Mouse (Mus musculus) intestine, embryonic 15.5 days (tissue): ENCODE data around the gene Gm281. TPM values are rescaled to one million over a fixed set of nuclear protein-coding genes. Genes with fewer than 3 reads are reported as not detected.
"Not testable (repeated sequence)": the region's sequence is repeated elsewhere in the genome, so short reads cannot be mapped to it uniquely, and the experiment has no call there.

Experiments
- ATAC-seq: fragments of 200-750 bp; cut with Nextera tagmentation; 2 replicates; pipeline ENCODE4 v1.8.0; 2017; ENCODE audit warnings: moderate TSS enrichment, moderate library complexity
- H3K27ac ChIP-seq: fragments of 300-500 bp; sonication (generic); 2 replicates; pipeline ENCODE4 v1.5.1; 2015; ENCODE audit warnings: mild to moderate bottlenecking, inconsistent platforms
- H3K27me3 ChIP-seq: fragments of 300-500 bp; sonication (generic); replicated peaks from 2 replicates; pipeline ENCODE4 v1.6.1; 2015; ENCODE audit warnings: inconsistent platforms
- H3K36me3 ChIP-seq: fragments of 300-500 bp; sonication (generic); 2 replicates; pipeline ENCODE4 v1.6.1; 2015; ENCODE audit warnings: inconsistent platforms
- H3K4me1 ChIP-seq: fragments of 300-500 bp; sonication (generic); replicated peaks from 2 replicates; pipeline ENCODE4 v1.6.1; 2015; ENCODE audit warnings: inconsistent platforms
- H3K4me2 ChIP-seq: fragments of 300-500 bp; sonication (generic); replicated peaks from 2 replicates; pipeline ENCODE4 v1.6.1; 2015; ENCODE audit warnings: mild to moderate bottlenecking, inconsistent platforms
- H3K4me3 ChIP-seq: fragments of 300-500 bp; sonication (generic); replicated peaks from 2 replicates; pipeline ENCODE4 v1.5.1; 2015; ENCODE audit warnings: inconsistent platforms
- H3K9ac ChIP-seq: fragments of 300-500 bp; sonication (generic); 2 replicates; pipeline ENCODE4 v1.6.1; 2015; ENCODE audit warnings: inconsistent platforms
- H3K9me3 ChIP-seq: fragments of 300-500 bp; sonication (generic); 2 replicates; pipeline ENCODE4 v1.6.1; 2016; ENCODE audit warnings: inconsistent platforms
- WGBS: fragments of 180-500 bp; shearing (Covaris S2); methylation state at CpG from one replicate; pipeline ENCODE4 v1.1.7; 2015; 5-methylcytosine and 5-hydroxymethylcytosine counted together
- polyA plus RNA-seq: library from polyadenylated mRNA; unstranded; fragments of >200 nt; fragmentation: Nextera tagmentation; extraction: Ambion mirVana; gene quantifications from 2 replicates; pipeline ENCODE4 v1.2.1, GENCODE M21; 2015

Gene Gm281
- not detected in 2 replicates for polyA plus RNA-seq

GRCm38 (mm10) chr14:13914387-13915082, at the start of gene Gm281:
Gene Gm281 (minus strand): TSS chr14:13914478.
- Histone ChIP-seq H3K4me2 (no peak within 1 kb of the TSS), H3K27me3 (no peaks in the 10 kb centered on the region), H3K36me3 (no peaks in the 10 kb centered on the region), H3K4me1 (no peaks in the 10 kb centered on the region), H3K9me3 (no peaks in the 10 kb centered on the region), H3K4me3 (no peak within 1 kb of the TSS), H3K9ac (no peak within 1 kb of the TSS), H3K27ac (no peak within 1 kb of the TSS)
- ATAC-seq = no peak
- 54% methylated on average over 1 of the region's 1 CpGs for WGBS

GRCm38 (mm10) chr14:13963527-13963926, 49.2 kb upstream of the Gm281 start:
- H3K4me1 ChIP-seq = peaks cover 6% of the 10 kb centered on the region; the same call in 1 of the 2 replicates
- WGBS = 45% methylated on average over 1 of the region's 1 CpGs
- no peaks in the 10 kb centered on the region for H3K27me3 ChIP-seq
- H3K9me3 ChIP-seq = no peaks in the 10 kb centered on the region
- H3K9ac ChIP-seq = no peak overlapping the region
- no peaks in the 10 kb centered on the region for H3K36me3 ChIP-seq
- no peak for ATAC-seq
- no peak overlapping the region for H3K4me2 ChIP-seq
- no peak overlapping the region for H3K4me3 ChIP-seq
- no peak overlapping the region for H3K27ac ChIP-seq

- WGBS = 75% methylated on average over 6 of the region's 6 CpGs
- Histone ChIP-seq H3K4me2 (peak overlapping the region; percentile 17; the same call in 1 of the 2 replicates), H3K9me3 (no peaks in the 10 kb centered on the region), H3K4me3 (no peak overlapping the region), H3K9ac (no peak overlapping the region), H3K27ac (no peak overlapping the region), H3K4me1 (peaks cover 6% of the 10 kb centered on the region; the same call in 1 of the 2 replicates), H3K36me3 (no peaks in the 10 kb centered on the region), H3K27me3 (no peaks in the 10 kb centered on the region)
- no peak for ATAC-seq
Measured at GRCm38 (mm10) chr14:13962476-13962875, 48.2 kb upstream of the Gm281 start.

- H3K36me3 ChIP-seq = no peaks in the 10 kb centered on the region
- ATAC-seq = peak; percentile 87
- peak within 1 kb of the TSS; percentile 93 for H3K27ac ChIP-seq
- peaks cover 6% of the 10 kb centered on the region; the same call in 1 of the 2 replicates for H3K4me1 ChIP-seq
- H3K4me2 ChIP-seq = peak within 1 kb of the TSS; percentile 69
- no peaks in the 10 kb centered on the region for H3K27me3 ChIP-seq
- H3K4me3 ChIP-seq = peak within 1 kb of the TSS; percentile 92
- H3K9ac ChIP-seq = peak within 1 kb of the TSS; percentile 96
- H3K9me3 ChIP-seq = no peaks in the 10 kb centered on the region
- 2% methylated on average over 36 of the region's 56 CpGs for WGBS
Measured at GRCm38 (mm10) chr14:13961401-13962112, 47.3 kb upstream of the Gm281 start, which contains the start of the genes Atxn7 and Thoc7. Gene Atxn7 (plus strand): TSS chr14:13961440. Gene Thoc7 (minus strand): TSS chr14:13961852.

GRCm38 (mm10) chr14:13960482-13961325, 46.4 kb upstream of the Gm281 start:
- 0 out of 2 replicates have a peak, but pooled peaks cover 6% of the 10 kb centered on the region for H3K4me1 ChIP-seq
- under 1% methylated on average over 55 of the region's 75 CpGs for whole genome bisulfite sequencing
- ATAC-seq = peak; percentile 89
- H3K36me3 ChIP-seq = no peaks in the 10 kb centered on the region
- H3K4me2 ChIP-seq = peak overlapping the region; percentile 69
- H3K9me3 ChIP-seq = no peaks in the 10 kb centered on the region
- peak overlapping the region; percentile 93 for H3K27ac ChIP-seq
- peak overlapping the region; percentile 96 for H3K9ac ChIP-seq
- no peaks in the 10 kb centered on the region for H3K27me3 ChIP-seq
- peak overlapping the region; percentile 92 for H3K4me3 ChIP-seq

GRCm38 (mm10) chr14:13960079-13960478, 45.8 kb upstream of the Gm281 start:
- ATAC-seq = peak; percentile 30
- no peaks in the 10 kb centered on the region for H3K9me3 ChIP-seq
- peak overlapping the region; percentile 60 for H3K4me2 ChIP-seq
- peak overlapping the region; percentile 93; the same call in 1 of the 2 replicates for H3K27ac ChIP-seq
- peak overlapping the region; percentile 96 for H3K9ac ChIP-seq
- H3K4me3 ChIP-seq = peak overlapping the region; percentile 92
- 0 out of 2 replicates have a peak, but pooled peaks cover 6% of the 10 kb centered on the region for H3K4me1 ChIP-seq
- under 1% methylated on average over 9 of the region's 9 CpGs for WGBS
- no peaks in the 10 kb centered on the region for H3K27me3 ChIP-seq
- peaks cover 2% of the 10 kb centered on the region; the same call in 1 of the 2 replicates for H3K36me3 ChIP-seq

- H3K4me3 ChIP-seq, ATAC-seq, H3K9me3 ChIP-seq, H3K4me2 ChIP-seq, H3K9ac ChIP-seq, H3K27me3 ChIP-seq, H3K27ac ChIP-seq, H3K4me1 ChIP-seq: not testable (repeated sequence)
- peaks cover 11% of the 10 kb centered on the region for H3K36me3 ChIP-seq
- 95% methylated on average over 3 of the region's 3 CpGs for WGBS
Measured at GRCm38 (mm10) chr14:13952151-13952550, 37.9 kb upstream of the Gm281 start.

GRCm38 (mm10) chr14:13950401-13950800, 36.1 kb upstream of the Gm281 start:
- no peak overlapping the region for H3K27ac ChIP-seq
- no peak overlapping the region for H3K9ac ChIP-seq
- H3K4me3 ChIP-seq = no peak overlapping the region
- no peaks in the 10 kb centered on the region for H3K27me3 ChIP-seq
- no peaks in the 10 kb centered on the region for H3K4me1 ChIP-seq
- no peak for ATAC-seq
- peaks cover 11% of the 10 kb centered on the region for H3K36me3 ChIP-seq
- H3K4me2 ChIP-seq = no peak overlapping the region
- no peaks in the 10 kb centered on the region for H3K9me3 ChIP-seq

- H3K9me3 ChIP-seq = no peaks in the 10 kb centered on the region
- H3K4me2 ChIP-seq = no peak overlapping the region
- H3K4me1 ChIP-seq = no peaks in the 10 kb centered on the region
- H3K27ac ChIP-seq = no peak overlapping the region
- H3K9ac ChIP-seq = no peak overlapping the region
- ATAC-seq = no peak
- WGBS = 94% methylated on average over 7 of the region's 7 CpGs
- H3K27me3 ChIP-seq = no peaks in the 10 kb centered on the region
- peaks cover 8% of the 10 kb centered on the region; the same call in 1 of the 2 replicates for H3K36me3 ChIP-seq
- no peak overlapping the region for H3K4me3 ChIP-seq
Measured at GRCm38 (mm10) chr14:13948345-13948744, 34.1 kb upstream of the Gm281 start.

GRCm38 (mm10) chr14:13944686-13945085, 30.4 kb upstream of the Gm281 start:
- 97% methylated on average over 4 of the region's 4 CpGs for WGBS
- H3K4me2 ChIP-seq = no peak overlapping the region
- peaks cover 3% of the 10 kb centered on the region; the same call in 1 of the 2 replicates for H3K36me3 ChIP-seq
- ATAC-seq = no peak
- no peaks in the 10 kb centered on the region for H3K4me1 ChIP-seq
- no peak overlapping the region for H3K27ac ChIP-seq
- no peak overlapping the region for H3K9ac ChIP-seq
- H3K27me3 ChIP-seq = no peaks in the 10 kb centered on the region
- no peaks in the 10 kb centered on the region for H3K9me3 ChIP-seq
- H3K4me3 ChIP-seq = no peak overlapping the region

- peak overlapping the region; percentile 72 for H3K4me2 ChIP-seq
- H3K4me3 ChIP-seq = peak overlapping the region; percentile 27; the same call in 1 of the 2 replicates
- WGBS = 41% methylated on average over 5 of the region's 5 CpGs
- H3K9ac ChIP-seq = no peak overlapping the region
- peak; percentile 36; the same call in 1 of the 2 replicates for ATAC-seq
- no peak overlapping the region for H3K27ac ChIP-seq
- H3K4me1 ChIP-seq = no peaks in the 10 kb centered on the region; the same call in 1 of the 2 replicates
- H3K9me3 ChIP-seq = no peaks in the 10 kb centered on the region
- H3K27me3 ChIP-seq = no peaks in the 10 kb centered on the region
- no peaks in the 10 kb centered on the region for H3K36me3 ChIP-seq
Measured at GRCm38 (mm10) chr14:13934052-13934371, 19.7 kb upstream of the Gm281 start.
